Mouse (Mus musculus) CH12F3 (cell line): ENCODE data around the gene Hecw2.

Experiments
- in situ Hi-C: fragments of 300-500 bp; cut with MboI; formaldehyde crosslinking; loops from 2 replicates; pipeline ENCODE4 v1.14.3; 2020; ENCODE audit warnings: low sequenced_read_pairs

Hecw2 gene

GRCm38 (mm10) chr1:54119638-54120320, 75.2 kb downstream of the Hecw2 start:
- in situ Hi-C loops = no loop called here

- in situ Hi-C loops = no loop called here
Measured at GRCm38 (mm10) chr1:54118342-54118973, 76.5 kb downstream of the Hecw2 start.

GRCm38 (mm10) chr1:54110920-54111605, 83.9 kb downstream of the Hecw2 start:
- in situ Hi-C loops = no loop called here

GRCm38 (mm10) chr1:54109255-54109654, 85.7 kb downstream of the Hecw2 start:
- in situ Hi-C loops = no loop called here

GRCm38 (mm10) chr1:54106756-54107155, 88.2 kb downstream of the Hecw2 start:
- in situ Hi-C loops = no loop called here

GRCm38 (mm10) chr1:54079708-54080107, 115.3 kb downstream of the Hecw2 start:
- in situ Hi-C loops = no loop called here

- in situ Hi-C loops = no loop called here
Measured at GRCm38 (mm10) chr1:54074456-54074855, 120.5 kb downstream of the Hecw2 start.

GRCm38 (mm10) chr1:54070121-54070520, 124.8 kb downstream of the Hecw2 start:
- in situ Hi-C loops = no loop called here

- in situ Hi-C loops = no loop called here
Measured at GRCm38 (mm10) chr1:54068248-54068647, 126.7 kb downstream of the Hecw2 start.

GRCm38 (mm10) chr1:54065434-54065833, 129.5 kb downstream of the Hecw2 start:
- in situ Hi-C loops = no loop called here

GRCm38 (mm10) chr1:54061078-54061477, 133.9 kb downstream of the Hecw2 start:
- in situ Hi-C loops = no loop called here

- in situ Hi-C loops = no loop called here
Measured at GRCm38 (mm10) chr1:54059731-54060130, 135.2 kb downstream of the Hecw2 start.

- in situ Hi-C loops = no loop called here
Measured at GRCm38 (mm10) chr1:54052771-54053170, 142.2 kb downstream of the Hecw2 start.

GRCm38 (mm10) chr1:54046923-54047322, 148.0 kb downstream of the Hecw2 start:
- in situ Hi-C loops = no loop called here

- in situ Hi-C loops = no loop called here
Measured at GRCm38 (mm10) chr1:54039062-54039461, 155.9 kb downstream of the Hecw2 start.

GRCm38 (mm10) chr1:54017686-54018085, 177.3 kb downstream of the Hecw2 start:
- in situ Hi-C loops = no loop called here

GRCm38 (mm10) chr1:54015739-54016138, 179.2 kb downstream of the Hecw2 start:
- in situ Hi-C loops = no loop called here

GRCm38 (mm10) chr1:54012414-54012813, 182.6 kb downstream of the Hecw2 start:
- in situ Hi-C loops = no loop called here

GRCm38 (mm10) chr1:54009418-54010064, 185.4 kb downstream of the Hecw2 start:
- in situ Hi-C loops = no loop called here

GRCm38 (mm10) chr1:54005860-54006386, 189.0 kb downstream of the Hecw2 start:
- in situ Hi-C loops = no loop called here

- in situ Hi-C loops = no loop called here
Measured at GRCm38 (mm10) chr1:54003288-54003687, 191.7 kb downstream of the Hecw2 start.
